Mouse (Mus musculus): ENCODE results near the gene Sass6. TPM values are rescaled to one million over a fixed set of nuclear protein-coding genes. Genes with fewer than 3 reads are reported as not detected.
A peak's percentile ranks its signal among the peaks of the same experiment; 100 is the strongest.
"Not testable (repeated sequence)": the region's sequence is repeated elsewhere in the genome, so short reads cannot be mapped to it uniquely, and the experiment has no call there.

The Sass6 gene
- total RNA-seq, 2 experiments from 2014 or later = 9.3 to 10.0 TPM

DNA sequence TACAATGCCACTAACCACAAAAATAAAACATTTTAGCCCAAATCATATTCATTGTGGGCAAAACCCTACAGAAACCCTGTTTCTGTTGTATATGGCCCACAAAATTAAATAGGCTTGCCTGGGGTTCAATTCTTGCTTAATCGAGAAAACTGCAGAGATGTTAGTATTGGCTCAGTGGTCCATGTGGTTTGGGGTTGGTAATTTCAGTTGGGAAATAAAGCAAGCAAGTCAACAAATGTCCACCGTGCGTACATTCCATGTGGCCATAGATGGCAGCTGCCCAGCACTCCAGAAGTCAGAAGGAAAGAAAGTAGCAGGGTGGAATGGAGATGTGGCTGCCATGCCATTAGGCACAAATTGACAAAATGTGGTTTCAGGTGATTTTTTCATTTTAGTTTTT, 38.2 kb downstream of the Sass6 start:
- DNase-seq = no peak

DNA sequence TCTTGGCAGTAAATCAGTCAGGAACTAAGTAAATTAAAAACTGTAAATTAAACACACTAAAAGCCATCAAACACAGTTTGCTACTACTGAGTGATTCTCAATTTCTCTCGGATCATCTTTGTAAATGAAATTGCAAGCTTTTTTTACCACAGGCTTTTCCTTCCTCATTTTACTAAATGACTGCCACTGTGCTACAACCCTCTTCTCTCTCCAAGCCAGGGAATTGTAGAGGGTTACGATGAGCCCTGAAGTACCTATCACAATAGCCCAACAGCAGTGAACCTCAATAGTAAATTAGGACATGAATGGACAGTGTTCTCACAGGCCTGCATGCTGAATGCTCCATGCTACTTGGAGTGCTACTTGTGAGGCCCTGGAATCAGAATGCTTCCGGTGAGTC, 39.3 kb downstream of the Sass6 start:
- DNase-seq = no peak

DNA sequence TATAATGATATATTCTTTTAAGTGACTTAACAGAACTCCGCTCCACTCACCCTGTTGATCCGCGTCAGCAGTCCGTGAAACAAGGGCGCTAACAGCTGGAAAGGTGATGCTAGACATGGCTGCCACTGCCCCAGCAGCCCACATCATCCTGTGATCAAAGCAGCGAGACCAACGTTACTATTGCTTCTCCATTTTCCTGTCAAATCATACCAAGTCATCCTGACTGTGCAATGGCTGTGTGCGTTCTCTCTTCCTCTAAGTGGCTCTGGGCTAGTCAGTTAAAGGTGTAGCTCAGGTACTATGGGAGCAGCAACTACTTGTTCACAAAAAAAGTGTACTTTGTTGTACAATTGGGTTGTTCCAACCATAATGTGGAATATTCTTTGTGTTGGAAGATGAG, 40.1 kb downstream of the Sass6 start:
- DNase-seq = no peak

DNA sequence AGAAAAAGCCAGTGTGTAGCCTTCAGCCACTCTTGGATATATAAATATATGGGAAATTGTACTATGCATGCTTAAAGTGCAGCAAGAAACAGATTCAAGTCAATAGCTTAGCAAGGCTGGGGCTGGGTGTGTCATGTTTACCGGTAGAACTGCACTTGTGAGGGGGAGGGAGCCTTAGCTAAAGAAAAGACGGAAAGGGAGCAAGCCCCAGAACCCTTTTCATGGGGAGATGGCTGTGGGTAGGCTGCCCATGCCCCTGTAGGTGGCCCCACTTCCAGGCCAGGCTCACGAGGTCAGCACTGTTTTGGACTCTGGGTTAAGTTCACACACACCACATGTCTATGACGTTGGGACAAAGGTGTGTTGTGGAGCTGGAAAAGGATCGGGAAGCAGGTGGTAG, 41.0 kb downstream of the Sass6 start:
- DNase-seq = no peak

DNA sequence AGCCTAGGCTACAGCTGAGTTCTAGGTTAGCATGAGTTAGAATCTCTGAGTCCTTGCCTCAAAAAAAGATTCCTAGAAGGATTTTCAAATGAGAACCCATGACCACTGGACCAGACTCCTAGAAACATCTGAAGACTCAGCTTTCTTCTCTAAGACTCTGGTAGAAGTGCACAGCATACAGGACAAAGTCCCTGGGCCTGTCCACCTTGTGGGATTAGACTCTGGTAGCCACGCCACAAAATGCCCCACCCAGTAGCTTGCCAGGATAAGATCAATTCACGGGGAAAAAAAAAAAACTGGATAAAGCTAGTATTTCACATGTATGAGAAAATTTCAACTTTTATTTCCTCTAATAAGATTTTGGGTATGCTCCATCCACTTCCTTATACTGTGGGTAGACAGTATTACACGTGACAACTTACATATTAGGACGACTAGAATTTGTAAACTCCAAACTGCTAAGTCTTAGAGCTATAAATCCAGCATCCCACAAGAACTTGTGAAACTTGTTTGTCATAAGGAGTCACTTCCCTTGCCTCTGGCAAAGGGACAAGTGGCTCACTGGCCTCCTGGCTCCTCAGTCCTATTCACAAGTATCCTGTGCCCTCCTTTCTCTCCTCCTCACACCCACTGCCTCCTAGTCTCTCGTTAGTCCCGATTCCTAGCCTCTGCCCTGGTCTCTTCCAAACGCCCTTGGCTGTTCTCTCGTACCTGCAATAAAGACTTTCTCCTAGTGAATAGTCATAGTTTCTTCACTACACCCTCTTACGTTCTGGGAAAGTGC, 43.1 kb downstream of the Sass6 start:
- DNase-seq = no peak

DNA sequence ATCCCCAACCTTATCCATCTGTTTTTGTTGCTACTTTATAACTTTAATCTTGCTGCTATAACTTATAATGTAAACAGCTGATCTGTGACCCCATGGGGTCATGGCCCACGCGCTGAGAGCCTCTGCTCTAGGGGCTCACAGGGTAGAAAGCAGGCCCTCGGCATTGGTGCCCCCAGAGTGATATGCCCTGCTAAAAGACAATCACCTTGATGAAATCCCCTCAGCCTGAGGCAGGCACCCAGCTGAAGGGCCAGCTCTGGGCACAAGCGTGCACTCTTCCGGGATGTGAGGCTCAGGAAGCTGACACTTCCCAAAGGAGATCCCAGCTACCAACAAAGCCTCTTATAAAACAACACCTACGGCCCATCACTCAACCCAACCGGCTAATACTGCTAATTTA, 43.8 kb downstream of the Sass6 start:
- DNase-seq = no peak

DNA sequence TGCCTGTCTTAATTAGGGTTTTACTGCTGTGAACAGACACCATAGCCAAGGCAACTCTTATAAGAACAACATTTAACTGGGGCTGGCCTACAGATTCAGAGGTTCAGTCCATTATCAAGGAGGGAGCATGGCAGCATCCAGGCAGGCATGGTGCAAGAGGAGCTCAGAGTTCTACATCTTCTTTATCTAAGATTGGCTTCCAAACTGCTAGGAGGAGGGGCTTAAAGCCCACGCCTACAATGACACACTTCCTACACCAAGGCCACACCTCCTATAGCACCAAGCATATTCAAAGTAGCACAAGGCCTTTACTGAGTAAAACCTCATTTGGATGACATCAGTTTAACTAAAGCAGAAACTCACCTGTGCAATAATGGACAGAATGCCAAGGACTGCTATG, 45.2 kb downstream of the Sass6 start:
- no peak for DNase-seq

DNA sequence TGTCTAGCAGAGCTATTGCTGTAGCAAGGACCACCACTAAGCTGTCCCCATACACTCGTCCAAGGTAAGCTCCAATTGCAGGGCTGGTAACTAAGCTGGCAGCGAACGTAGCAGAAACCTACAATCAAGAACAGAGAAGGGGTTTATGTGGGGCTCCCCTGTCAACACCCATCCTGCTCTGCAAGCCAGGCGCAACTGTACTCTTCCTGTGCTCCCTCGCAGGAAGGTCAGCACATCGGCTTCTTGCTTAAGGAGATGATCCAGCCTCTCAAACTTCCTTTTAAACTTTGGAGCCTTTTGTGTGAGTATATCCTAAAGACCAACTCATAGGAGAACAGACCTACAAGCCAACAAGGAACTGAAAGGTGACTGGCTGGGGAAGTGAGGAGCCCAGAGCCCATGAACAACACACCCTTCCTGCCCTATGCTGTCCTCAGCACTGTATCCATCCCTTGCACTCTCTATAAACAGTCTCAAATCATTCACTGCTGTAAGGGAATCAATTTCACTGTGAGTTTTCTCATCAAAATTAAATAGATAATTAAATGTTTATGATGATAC, 47.1 kb downstream of the Sass6 start:
- no peak for DNase-seq

DNA sequence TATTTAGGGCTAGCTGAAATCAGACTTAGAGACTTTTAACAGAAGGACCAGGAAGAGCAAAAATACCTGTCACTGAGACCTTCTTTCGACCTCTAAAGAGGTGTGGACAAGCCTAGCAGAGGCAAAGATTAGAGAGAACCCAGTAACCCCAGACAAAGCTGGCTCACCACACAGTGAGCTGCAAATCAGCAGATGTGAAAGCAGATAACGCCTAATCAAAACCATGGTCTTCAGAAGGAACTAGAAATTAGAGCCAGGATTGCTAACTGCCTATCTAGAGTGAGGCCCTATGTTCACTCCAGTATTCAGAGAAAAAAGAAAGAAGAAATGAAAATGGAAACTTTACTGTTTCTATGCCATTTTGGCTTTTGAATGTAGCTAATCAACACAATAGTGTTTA, 47.6 kb downstream of the Sass6 start:
- no peak for DNase-seq

DNA sequence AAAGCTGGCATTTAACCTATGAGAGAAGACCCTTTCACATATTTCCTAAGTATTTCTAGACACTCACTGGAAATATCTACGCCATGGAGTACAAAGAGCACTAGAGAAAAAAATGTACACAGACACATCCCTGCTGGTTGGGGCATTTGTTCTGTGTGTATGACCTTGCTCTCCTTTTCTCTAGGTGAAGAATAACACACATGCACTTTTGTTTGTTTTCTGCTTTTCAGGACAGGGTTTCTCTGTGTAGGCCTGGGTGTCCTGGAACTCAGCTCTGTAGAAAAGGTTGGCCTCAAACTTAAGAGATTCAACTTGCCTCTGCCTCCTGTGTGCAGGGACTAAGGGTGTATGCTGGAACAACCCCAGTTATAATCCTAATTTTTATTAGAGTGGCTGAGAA, 51.6 kb downstream of the Sass6 start:
- no peak for DNase-seq

DNA sequence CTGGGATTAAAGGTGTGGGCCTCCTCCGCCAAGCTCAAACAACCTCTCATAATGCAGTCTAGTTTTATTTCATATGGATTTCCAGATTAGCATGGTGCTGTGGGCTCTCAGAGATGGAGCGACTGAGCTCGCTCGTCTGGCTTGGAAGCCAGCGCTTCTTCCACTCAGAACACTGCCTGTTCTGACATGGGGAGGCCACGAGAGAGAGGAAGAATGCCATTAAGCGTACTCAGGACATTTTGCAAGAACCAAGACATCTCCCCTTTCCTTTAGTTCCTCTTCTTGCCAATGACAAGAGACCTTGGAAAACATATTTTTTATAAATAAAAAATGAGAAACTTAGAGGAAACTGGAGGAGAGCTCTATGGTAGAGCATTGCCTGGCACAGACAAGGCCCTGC, 54.0 kb downstream of the Sass6 start:
- DNase-seq = no peak

DNA sequence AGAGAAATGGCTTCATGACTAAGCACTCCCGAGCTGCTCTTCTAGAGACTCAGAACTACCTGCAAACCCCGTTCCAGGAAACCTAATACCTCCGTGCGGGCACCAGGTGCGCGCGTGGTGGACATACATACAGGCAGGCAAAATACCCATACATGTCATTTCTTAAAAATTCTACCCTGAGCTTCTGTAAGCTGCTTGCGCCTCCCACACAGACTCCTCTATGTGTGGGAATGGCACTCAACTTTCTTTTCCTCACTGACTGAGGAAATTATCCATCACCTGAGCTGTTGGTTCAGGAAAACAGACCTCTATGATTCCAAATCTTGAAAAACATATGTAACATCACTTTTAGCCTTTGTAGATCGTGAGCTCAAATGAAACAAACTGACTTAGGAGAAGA, 55.9 kb downstream of the Sass6 start:
- no peak for DNase-seq

DNA sequence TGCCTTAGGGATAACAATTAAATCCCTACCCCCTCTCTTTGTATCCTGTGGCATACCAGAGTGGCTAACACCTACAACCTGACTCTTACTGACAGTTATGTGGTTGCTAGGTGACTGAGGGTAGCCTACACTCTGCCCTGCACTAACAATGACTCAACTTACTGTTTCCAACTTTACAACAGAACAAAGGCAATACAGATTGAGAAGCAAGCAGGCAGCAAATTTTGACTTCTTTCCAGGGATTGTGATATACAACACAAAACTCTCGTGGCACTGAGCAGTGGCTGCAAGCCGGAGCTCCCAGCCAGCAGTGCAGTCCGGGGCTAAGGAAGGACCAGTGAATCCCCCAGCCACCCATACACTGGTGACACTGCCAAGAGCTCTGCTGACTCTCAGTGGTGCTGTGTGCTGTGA, 57.3 kb downstream of the Sass6 start:
- no peak for DNase-seq

DNA sequence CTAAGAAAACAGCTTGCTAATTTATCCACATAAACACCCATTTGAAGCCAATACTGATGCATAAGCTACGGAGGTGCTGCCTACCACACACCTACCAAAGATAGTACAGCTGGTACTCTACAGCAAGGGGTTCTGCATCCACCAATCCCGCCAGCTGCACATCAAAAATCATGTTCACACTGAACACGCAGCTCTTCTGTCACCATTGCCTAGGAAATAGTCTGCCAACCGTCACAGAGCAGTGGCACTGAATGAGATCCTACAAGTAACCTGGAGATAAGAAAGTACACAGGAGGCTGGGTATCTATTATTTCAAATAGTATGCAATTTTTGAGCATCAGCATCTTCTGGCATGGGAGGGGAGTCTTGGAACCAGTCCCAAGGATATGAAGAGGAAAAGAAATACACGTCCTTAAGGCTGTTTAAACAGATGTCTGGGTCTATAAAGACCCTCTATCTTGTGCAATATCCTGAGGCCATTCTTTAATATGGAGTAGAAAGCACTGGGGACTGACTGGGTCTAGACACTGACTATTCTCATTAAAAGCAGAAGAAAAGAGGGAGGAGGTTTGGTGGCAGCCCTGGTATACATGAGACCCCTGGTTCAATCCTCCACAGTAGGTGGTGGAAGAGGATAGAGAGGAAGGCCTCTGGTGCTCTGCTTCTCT, 58.6 kb downstream of the Sass6 start:
- no peak for DNase-seq

DNA sequence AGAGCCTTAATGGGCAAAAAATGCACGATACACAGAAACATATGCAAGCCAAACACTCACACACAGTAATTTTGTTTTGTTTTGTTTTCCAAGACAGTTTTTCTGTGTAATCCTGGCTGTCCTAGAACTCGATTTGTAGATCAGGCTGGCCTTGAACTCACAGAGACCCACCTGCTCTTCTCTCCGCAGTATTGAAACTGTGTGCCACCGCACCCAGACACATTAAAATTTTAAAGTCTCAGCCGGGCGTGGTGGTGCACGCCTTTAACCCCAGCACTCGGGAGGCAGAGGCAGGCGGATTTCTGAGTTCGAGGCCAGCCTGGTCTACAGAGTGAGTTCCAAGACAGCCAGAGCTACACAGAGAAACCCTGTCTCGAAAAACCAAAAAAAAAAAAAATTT, 59.3 kb downstream of the Sass6 start:
- not testable (repeated sequence) for DNase-seq

DNA sequence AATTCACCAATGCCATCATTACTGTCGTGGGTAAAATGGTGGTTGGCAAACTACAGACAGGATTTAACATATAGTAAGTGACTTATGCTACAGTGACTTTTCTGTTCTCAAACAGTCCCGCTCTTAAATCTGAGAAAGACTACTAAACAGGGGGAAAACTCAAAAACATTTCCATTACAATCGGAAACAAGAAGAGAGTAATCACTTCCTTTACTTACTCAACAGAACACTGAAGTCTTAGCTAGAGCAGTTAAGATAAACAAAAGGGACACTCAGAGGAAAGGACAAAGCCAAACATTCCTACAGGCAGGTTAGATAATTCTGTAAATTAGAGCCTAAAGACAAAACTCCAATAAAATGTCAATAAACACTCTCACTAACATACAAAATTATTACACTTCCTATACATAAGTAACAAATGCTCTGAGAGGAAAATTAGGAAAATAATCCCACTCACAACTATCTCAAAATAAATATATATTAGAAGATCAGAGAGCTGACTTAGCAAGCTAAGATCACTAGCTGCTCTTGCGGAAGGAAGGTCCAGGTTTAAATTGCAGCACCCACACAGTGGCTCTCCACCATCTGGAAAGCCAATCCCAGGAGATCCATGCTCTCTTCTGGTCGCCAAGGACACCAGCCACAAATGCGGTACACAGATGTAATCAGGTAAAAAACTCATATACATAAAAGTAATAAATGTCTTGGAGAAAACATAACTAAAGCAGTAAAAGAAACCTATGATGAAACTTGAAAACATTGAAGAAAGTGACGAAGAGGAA, 61.6 kb downstream of the Sass6 start:
- no peak for DNase-seq

DNA sequence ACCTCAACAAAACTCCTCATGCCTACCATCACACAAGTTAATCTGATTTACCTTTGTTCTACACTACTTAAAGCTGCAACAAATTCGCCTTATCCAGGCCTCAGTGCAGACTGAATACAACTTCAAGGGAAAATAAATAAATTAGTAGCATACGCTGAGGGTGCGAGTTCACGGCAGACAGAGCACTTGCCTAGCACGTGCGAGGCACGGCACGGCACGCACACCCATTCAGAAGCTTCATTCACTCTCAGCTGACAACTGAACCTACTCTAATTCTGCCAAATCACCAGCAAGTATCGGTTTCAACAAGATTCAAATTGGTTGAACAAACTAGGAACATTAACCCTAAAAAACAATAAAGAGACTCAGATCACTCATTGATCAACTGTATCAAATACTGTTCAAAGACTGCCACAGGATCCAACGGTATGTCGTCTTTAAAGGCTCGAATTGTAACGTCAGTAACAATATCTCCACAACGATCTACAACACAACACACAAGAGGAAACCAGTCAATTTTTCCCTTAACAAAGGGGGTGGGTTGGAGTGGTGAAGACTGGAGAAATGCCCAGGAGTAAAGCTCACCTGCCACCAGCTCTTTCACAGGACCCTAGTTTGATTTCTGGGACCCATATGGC, 64.3 kb downstream of the Sass6 start:
- no peak for DNase-seq

DNA sequence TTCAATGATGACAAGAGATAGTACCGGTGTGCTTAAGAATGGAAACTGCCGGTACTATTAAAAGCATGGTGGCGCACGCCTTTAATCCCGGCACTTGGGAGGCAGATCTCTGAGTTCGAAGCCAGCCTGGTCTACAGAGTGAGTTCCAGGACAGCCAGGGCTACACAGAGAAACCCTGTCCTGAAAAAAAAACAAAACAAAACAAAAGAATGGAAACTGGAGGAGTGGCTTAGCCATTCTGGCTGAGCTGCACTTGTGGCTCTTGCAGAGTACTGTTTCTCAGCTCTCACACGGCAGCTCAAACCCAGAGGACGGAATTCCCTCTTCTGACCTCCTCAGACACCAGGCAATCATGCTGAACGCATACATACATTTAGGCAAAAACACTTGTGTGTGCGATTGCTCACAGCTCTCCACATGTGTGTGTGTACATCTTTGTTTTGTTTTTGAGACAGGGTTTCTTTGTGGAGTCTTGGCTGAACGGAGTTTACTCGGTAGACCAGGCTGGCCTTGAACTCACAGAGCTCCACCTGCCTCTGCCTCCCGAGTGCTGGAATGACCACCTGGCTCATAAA, 65.2 kb downstream of the Sass6 start:
- DNase-seq = no peak

DNA sequence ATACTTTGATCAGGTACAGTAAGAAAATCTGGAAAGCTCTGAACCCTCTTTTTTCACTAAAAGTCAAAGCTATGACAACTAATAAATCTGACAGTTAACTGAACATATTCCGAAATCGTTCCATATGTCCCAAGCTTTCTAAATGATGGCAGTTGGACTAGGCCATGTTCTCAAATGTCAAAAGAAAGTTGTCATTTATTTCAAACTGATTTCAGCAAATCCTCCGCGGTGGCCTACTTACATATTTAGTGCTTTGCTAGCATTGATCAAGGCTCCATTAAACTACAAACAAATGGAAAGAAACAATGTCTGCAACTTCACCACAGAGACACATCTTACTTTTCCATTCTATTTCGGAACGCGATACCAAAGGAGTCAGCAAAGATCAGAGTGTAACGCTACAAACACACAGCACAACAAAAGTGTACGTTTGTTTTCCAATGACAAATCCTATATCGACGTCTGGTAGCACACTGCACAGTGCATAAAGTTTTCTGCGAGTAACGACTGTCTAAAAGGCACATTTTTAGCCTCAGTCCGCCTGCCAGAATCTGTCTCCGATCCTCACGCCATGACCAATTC, 66.6 kb downstream of the Sass6 start:
- no peak for DNase-seq

DNA sequence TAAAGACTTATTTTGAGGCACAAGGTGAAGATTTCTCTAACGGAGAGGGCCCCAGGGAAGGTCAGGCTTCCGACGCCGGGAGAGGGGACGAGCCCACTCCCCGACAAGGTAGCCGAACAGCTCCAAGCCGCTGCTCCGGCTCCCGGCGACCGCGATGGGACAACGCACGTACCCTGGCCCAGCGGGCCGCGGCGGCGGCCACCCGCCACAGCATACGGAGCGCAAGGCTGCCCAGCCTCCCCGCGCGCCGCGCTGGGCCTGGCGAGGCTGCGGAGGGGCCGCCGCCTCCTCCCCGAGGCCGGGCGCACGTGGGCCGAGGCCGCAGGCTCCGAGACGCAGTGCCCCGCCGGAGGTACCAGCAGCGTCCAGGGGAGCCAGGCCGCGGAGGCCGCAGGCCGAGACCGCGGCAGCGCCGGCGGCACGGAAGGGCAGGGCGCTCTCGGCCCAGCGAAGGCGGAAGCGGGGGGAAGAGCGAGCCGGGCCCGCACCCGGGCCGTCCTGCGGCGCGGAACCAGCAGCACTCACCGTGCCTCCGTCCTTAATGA, 67.2 kb downstream of the Sass6 start:
- DNase-seq = peak; percentile 58

DNA sequence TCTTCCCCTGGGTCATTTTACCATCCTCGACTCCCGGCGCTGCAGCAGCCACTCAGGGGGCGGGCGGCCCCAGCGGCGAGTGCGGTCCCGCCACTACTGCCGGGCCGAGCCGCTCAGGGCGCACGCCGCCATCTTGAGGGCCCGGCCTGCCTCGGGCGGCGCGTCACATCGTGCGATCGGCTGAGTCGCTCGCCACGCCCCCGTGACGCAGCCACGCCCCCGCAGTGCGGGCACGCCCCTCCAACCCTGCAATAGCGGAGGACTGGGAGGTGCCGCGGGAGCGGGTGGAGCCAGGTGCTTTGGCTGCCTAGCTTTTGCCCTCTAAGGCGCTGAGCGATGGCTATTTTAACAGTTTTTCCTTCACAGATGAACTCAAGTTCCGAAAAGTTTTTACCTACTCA, 67.7 kb downstream of the Sass6 start, which contains the start of gene Mfsd14a:
Mfsd14a (minus strand) TSS at position 215 of the 401 bp plus-strand sequence.
- DNase-seq = peak; percentile 100

DNA sequence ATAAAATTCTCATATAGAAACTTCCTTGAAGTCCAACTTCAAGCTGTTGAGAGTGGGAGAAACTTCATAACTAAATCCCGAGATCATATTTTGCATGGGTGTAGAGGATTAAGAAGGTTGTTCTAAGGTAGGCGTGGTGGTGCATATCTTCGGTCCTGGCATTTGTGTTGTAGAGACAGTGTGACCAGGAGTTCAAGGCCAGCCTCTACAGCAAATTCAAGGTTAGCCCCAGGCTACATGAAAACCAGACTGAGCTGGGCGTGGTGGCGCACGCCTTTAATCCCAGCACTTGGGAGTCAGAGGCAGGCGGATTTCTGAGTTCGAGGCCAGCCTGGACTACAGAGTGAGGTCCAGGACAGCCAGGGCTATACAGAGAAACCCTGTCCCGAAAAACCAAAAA, 69.5 kb downstream of the Sass6 start:
- DNase-seq = not testable (repeated sequence)

All from heart, postnatal 4 days (tissue).